Mouse (Mus musculus) right cerebral cortex, postnatal 4 days (tissue): ENCODE results near the gene Trf.

Experiments
- DNase-seq: peaks from one replicate; pipeline ENCODE4 v3.0.0-alpha.2; 2022

Trf gene

DNA sequence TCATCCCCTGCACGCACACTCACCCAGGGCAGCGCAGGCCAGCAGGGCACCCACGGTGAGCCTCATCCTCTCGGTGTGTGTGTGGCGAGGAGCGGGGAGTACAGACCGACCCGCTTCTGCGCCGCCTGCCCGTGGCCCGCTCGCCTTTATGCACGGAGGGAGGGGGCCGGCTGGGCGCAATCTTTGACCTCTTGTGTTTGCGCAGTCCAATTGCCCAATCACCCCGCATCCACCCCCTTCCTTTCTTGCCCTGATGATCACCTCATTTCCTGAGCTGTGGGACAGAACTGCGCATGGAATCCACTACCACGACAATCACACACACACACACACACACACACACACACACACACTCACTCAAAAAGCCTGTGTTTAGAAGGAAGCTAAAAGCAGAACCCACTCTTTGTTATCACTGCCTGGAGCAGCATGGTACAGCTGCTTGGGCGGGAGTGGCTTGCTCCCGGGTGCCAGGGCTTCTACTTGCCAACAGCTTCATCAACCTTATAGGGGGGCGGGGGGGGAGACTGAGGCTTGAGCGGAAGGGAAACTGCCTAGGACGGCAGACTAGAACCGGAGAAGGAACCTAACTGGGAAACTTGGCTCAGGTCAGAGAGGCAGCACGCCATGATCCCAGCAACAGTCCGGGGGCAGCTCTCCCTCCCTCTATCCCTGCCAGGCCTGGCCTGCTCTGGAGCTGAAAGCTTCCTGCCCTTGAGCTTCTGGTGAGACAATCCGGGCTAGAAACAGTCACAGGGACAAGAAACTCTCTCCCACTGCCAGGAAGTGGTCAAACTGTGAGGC is at the start of gene Trf, which contains the start of gene Gm20425:
TSS of gene Trf (minus strand) at position 294 of the 801 bp plus-strand sequence.
TSS of gene Gm20425 (minus strand) at position 157 of the 801 bp plus-strand sequence.
- DNase-seq: peak; percentile 14

DNA sequence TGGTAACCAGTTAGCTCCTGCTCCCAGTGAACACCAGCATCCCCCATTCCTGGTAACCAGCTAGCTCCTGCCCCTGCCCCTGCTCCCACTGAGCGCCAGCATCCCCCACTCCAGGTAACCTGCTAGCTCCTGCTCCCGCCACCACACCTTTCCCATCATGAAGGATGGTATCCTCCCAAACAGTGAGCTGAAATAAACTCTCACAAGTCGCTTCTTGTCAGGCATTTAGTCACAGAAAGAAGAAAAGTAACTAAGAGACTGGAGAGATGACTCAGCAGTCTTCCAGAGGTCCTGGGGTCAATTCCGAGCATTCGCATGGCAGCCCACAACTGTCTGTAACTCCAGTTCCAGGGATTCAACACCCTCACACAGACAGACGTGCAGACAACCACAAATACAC is 46.6 kb upstream of the Trf start:
- DNase-seq: no peak

DNA sequence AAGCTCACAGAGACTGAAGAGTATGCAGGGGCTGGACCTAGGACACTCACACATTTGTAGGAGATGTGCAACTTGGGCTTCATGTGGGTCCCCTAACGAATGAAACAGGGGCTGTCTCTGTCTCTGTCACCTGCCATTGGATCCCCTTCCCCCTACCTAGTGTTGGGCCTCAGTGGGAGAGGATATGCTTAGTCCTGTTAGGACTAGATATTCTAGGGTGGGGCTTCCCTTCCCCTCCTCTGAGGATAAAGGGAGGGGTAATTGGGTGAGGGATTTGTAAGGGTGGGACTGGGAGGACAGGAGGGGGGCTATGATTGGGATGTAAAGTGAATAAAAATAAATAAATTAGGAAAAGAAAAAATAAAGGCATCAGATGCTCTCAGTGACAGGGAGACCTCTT is 45.4 kb upstream of the Trf start:
- no peak for DNase-seq

DNA sequence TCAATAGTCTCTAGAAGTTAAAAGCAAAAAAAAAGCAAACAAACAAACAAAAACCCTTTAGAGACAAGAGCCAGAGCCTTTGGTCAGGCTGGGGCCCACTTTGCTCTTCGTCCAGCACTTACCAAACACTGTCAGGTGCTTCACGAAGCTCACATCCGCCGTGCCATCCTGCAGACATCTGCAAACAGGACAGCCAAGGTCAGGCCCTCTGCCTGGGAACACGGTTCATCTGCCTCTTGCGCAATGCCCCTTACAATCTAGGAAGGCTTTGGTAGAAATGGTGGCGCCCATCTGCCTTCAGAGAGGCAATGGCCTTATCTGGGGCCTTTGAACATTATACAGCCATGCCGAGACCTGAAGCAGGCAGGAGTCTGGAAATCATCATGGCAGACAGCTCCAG is 44.6 kb upstream of the Trf start:
- no peak for DNase-seq

DNA sequence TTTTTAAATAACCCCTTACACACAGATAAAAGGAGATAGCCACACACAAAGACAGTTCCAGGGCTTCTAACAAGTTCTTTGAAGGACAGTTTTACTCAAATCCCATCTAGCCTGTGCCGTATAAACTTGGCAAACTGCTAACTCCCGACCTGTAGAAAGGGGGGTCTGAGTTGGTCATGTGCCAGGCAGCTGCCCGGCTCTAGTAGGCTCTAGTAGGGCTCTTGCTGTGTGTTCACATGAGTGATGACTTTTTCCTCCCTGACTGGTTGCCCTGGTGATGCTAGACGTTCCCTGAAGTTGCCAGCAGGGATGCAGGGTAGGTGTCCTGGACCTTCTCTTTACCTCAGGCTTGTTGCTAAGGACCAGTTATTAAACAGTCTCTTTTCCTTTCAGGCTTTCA is 40.9 kb upstream of the Trf start:
- no peak for DNase-seq

DNA sequence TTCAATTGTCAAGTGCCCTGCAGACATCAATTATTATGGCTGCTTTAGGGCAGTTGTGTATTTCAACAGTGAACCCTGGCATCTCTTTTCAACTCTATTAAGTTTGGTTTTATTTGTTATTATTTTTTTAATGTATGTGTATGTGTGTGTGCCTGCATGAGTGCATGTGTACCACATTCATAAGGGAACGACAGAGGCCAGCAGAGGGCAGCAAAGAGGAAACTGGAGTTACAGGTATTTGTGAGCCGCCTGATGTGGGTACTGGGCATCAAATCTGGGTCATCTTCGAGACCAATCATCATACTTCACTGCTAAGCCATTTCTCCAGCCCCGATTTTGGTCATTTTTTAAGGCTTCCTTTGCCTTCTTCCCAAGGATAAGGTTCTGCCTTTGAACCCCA is 35.5 kb upstream of the Trf start:
- no peak for DNase-seq

DNA sequence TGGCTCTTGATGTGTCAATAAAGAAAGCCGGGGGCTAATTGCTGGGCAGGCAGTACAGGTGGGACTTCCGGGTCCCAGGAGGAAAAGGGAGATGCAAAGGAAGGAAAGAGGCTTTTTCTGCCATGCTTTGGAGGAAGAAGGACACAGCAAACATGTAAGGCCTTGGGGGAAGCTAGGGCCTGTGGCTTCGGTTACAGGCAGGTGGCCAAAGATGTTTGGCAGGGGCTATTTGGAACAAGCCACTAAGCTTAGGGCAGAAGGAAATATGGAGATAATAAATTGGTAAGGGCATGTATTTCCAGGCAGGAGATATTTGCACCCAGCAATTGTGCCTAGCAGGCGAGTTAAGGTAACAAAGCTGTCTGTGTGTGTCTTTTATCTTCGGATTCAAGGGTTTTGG is 22.7 kb upstream of the Trf start:
- peak; percentile 31 for DNase-seq

DNA sequence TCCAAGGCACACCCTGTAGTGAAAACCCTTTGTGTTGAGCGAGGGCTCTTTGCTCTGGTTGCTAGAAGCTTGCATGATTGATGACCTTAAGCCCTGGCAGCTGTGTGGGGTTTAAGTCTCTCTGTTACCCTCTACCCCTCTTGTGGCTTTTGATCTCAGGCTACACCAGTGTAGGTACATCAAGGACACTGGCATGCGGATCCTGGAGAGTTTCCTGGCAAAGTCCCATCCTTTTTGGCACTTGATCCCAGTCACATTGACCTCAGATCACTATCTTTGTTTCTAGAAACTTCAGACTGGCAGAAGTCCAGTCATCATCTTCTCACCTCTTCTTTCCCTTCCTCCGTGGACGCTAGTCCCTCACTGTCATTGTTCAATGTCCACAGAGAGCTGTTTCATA is 18.4 kb upstream of the Trf start:
- no peak for DNase-seq

DNA sequence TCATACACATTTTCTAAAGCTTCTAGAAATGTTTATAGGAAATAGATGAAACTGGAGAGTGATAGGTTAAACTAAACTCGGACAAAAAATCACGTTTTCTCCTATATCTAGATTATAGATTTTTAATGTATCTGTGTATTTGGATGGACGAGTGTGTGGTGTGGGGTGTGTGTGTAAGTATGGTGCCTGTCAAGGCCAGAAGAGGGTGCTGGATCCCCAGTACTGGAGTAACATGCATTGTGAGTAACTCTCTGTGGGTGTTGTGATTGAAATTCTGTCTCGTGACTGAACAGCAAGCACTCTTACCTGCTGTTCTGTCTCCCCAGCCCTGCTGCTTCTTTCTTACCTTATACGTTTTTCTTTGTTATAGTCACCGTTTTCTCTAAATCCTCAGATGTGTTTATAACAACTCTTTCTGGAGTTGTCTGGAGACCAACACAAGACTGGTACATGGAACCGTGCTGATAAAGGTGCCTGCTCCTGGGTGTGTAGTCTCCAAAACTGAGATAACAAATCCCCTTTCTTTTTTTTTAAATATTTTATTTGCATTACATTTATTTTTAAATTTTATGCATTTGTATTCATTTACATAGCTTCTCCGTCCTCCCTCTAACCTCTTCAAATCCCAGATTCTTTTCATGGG is 16.4 kb upstream of the Trf start:
- DNase-seq: no peak

DNA sequence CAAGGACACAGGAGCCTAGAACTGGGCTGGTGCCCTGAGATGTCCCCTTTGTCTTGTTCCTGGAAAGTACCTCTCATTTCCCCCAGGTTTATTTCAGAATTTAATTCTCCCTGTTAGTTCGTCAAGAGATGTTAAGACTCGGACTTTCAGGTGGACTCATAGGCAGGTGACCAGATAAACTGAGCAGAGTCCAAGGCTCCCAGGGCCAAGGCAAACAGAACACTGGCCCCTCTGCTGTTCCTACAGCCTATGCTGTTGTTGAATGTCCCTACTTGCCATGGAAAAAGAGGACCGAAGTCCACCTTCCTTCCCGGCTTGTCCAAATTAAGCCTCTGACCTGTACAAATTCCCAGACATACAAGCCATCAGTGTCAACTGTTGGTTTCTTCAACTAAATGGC is 13.4 kb upstream of the Trf start:
- no peak for DNase-seq

DNA sequence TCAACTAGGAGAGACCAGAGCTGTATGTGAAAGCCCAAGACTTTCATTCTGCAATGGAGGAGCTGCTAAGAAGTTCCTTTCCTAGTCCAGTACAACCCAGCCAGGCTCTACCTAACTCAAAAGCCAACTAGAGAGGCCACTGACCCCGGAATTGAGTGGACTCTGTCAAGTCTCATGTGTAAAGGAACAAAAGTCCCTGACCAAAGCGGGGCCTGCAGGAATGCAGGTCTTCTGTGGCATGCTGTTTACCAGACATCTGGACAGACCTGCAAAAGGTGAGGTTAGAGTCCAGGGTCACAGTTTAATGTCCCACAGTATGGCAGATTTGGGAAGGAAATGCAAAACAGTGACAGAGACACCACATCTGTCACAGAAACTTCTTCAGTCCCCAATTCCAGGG is 11.0 kb upstream of the Trf start:
- DNase-seq: no peak

DNA sequence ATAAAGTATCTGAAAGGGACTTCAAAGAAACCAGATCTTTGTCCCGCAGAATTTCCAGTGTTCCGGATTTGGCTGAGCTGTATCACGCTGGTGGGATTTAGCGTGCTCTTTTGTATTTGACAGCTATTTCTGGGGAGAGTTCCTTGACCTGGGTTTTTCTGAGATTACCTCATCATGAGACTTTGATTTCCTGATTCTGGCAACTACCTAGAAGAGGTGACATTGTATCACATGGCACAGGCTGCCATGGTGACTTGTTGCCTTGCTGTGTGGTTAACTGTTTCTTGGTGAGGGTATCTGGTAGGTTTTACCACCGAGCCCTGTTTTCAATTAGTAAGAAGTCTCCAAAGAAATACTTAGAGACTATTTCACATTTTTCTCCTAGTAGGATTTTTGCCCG is 9.2 kb upstream of the Trf start:
- DNase-seq: no peak

DNA sequence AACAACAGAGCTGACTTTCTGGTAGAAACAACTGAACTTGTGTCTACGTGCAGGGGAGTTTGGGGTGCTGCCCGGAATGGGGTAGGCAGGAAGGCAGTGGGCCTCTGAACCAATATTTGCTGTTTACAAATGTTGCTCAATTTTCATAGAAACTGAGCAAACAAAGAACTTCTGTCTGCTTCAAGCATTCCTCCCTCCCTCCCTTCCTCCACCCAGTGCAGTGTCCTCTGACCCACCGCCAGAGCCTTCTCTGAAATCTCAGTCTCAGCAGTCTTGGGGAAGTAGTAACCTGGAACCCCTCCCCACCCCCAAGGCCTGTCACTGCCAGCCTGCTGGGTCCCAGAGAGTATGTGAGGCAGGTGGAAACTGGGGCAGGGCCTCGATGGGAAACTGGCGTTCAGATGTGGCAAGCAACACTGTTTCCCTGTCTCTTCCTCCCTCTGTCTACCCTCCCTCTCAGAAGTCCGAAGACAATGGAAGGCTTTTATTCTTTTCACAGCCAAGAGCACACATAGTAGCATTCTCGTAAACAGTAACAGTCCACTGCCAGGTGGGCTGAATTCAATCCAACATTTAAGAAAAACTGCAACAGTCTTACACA is 4.4 kb upstream of the Trf start:
- no peak for DNase-seq

DNA sequence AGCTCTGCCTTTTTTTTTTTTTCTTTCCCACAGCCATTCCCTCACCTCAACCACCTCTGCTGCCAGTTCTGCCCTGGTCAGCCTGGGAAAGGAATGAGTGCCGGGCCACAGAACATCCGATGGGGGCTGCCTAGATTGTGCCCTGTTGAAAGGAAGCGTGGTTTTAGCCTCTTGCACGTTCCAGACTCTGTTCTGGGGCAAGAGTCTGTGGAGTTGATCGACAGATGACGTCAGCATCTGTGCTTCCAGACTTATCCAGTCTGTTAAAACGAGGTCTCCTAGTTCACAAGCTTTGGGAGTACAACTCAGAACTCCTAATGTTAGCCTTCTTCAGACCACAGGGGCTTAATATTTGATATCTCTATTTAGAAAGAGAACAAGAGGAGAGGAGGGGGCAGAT is 3.8 kb upstream of the Trf start:
- no peak for DNase-seq

DNA sequence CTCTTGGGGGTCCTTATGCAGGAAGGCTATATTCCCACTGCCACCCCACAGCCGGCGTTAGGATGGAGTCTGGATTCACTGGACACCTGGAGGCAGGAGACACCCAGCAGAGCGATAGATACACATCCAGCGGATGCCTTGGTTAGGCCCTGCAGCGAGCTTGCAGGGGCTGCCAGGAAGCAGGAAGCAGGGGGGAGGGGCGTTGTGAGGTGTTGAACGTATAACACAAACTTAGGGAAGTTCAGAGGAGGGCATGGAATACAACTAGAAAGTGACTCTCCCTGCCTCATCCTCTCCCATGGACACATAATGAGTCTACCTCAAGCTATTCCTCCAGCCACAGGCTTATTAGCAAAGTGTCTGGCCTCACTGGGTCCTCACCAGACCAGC is 2.8 kb upstream of the Trf start:
- DNase-seq: no peak

DNA sequence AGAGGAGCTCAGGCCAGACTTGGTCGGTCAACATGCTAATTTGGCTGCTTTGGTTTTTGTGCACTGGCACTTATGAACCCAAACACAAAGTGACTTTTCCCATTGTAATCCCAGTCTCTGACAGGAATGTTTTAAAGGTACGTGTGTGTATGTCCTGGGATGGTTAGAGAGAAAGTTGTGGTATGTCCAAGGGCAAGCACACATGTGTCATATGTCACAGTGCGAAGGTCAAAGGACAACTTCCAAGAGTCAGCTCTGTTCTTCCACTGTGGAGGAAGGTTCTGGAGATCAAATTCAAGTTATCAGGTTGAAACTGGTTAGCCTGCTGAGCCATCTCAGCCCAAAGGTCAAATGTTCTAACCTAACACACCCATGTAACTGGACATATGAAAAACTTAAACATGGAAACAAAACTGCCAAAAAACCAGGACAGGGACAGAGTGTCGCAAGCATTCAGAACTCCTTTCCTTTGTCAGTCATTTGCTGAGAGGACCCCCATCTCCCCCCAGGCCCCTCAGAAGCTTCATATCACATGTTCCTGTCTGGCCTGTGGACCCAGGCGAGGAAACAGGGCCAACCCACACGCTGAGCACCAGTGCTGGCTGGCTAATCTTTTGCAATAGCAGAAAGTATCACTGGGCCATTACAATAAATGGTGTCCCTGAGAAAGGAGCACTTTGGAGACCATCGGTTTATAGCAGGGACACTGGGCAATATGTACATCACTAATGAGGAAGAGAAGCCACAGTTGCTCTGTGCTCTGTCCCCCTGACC is 2.2 kb upstream of the Trf start:
- DNase-seq: no peak

DNA sequence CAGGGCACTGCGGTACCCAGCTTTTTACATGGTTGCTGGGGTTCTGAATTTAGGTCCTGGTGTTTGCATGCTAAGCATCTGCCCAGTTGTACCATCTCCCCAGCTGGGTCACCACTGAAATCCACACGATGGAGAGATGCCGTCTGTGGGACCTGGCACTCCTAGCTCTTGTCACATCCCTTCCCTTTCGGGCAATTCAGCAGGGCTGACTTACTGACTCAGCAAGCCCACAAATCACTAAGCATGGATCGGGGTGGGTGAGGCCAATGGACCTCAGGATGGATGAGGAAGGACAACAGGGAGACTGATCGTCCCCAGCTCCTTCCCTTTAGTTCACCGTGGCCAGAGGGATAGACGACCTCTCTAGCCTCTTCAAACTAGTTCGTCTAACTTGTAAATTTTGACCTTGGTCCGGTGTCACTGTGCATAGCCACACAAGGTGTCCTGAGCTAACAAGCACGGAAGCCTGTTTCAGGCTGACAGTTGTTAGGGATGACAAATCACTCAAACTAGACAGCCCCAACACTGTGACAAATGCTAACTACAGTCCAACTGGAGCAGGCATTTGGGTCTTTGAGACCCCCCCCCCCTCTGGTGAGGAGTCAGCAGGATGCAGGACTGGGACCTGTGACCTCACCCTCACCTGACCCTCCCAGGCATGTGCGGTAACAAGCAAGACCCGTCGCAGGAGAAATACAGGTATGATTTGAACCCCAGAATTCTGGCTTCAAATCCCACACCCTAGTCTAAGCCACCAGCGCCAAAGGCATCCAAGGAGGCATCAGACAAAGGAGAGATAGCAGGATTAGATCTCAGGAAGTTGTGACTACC is 992 bp downstream of the Trf start:
- no peak for DNase-seq

DNA sequence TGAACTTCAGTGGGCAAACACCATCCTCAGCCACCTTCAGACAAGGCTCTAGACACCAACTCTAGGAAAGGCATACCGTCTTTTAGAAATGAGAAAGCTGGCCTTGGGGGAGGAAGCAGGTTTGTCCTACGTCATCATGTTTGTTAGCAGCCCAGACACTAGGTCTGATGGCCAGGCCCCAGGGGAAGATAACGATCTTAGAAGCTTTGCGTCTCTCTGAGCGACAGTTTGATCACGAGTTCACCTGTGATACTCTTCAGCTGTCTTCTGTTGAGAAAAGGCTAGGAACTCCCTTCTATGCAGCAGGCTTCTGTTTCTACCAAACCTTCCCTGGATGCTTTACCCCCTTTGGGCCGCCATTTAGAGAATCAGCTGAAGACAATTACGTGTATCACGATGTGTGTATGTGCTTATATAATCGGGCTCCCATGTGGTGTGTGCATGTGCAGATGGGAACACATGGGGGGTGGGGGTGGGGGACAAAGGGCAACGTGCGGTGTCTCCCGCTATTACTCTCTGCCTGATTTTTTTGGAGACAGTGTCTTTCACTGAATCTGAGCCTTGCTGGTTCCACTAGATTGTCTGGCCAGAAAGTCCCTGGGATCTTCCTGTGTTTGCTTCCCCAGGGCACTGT is 1.8 kb downstream of the Trf start:
- DNase-seq: no peak

DNA sequence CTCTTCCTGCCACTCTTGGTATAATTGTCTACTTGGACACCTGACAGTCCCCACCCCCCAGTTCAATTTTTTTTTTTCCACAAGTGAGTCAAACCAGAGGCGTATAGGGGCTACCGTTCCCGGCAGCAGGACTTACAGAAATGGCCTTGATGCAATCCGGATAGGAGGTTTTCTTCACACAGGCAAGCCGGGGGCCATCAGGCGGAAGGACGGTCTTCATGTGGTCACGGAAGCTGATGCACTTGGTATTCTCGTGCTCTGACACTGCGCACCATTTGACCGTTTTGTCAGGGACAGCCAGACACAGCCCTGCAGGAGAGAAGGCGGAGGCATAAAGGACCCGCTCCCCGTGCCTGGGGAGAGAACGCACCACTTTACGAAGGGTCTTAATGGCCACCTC is 2.5 kb downstream of the Trf start:
- no peak for DNase-seq

DNA sequence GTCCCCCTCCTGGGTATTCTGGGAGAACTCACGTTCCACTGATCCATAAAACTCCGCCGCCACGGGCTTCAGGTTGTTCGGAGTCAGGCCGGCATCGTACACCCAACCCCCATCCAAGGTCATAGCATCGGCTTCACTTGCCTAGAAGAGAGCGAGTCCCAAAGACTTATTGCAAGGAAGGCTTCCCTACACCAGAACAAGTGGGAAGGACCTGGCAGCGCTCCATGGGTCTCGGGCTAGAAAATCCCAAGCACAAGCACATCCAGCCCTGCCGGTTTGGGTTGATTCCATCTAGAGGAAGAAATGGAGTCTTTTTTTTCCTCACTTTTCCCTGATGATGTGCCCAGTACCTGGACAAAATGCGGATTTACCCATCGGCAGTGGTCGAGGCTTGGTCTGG is 3.4 kb downstream of the Trf start:
- DNase-seq: peak; percentile 18

DNA sequence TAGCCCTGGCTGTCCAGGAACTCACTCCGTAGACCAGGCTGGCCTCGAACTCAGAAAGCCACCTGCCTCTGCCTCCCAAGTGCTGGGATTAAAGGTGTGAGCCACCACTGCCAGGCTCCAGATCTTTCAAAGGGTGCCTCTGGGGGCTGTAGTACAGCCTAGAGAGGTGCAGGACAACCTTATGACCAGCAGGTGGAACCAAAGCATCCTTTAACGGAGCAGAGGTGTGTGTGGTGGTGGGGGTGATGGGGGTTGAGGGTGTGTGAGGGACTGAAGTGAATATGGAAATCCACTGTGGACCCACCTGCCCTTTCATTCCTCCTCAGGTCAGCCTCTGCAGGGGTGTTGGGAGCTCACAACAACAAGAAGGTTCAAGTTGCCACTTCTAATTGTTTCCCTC is 4.8 kb downstream of the Trf start:
- DNase-seq: no peak

DNA sequence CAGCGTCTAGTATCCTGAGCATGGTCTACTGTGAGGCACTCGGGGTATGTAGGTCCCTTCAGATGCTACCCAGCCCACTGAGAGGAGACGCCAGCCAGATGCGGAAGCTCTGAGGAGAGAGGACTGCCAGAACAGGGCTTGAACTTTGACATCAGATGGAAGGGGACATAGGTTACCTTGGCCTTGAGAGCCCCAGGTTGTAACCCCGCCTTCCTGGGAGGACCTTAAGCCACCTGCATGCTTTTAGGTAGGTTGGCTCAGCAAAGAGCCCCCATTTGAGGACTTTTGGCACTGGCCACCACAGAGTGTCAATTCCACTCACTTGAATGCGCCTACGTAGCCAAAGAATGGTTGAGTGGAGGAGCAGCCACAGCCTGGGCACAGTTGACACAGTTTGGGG is 5.5 kb downstream of the Trf start:
- no peak for DNase-seq
